ENCODE assay signal across 8 mouse cellular contexts in genomic region chr5:124899945-124900631, GRCm38 (mm10). TPM values are rescaled to one million over a fixed set of nuclear protein-coding genes. Genes with fewer than 3 reads are reported as not detected.
DNase-seq lines count a peak whose midpoint lies in the region; ATAC-seq lines count a peak whose summit lies in the region.

No protein-coding gene starts in this region.

- no peaks in the 10 kb centered on the region for H3K9me3 ChIP-seq in hindbrain, embryonic 12.5 days (replicated peaks)

- DNase-seq in Muller cell, postnatal 12 days (ENCODE audit: inconsistent ontology term), result peak; percentile 89
- peak; percentile 77 for DNase-seq in cerebellum, adult 9-11 months
- DNase-seq in frontal cortex, postnatal 10 days (ENCODE audit: low spot score in 2 of 2), result peak; percentile 77 to 83
- DNase-seq in layer of hippocampus, postnatal 10 days (ENCODE audit: low spot score in 2 of 2), result peak; percentile 92
- DNase-seq in lung, postnatal 10 days, result peak; percentile 94
- DNase-seq in ovary, postnatal 36 days (ENCODE audit: low spot score), result peak; percentile 79
- peak; percentile 91 for DNase-seq in thymus, postnatal 14 days

- WGBS in hindbrain, embryonic 12.5 days, result 32% methylated on average over 20 of the region's 20 CpGs

- H3K36me3 ChIP-seq in hindbrain, embryonic 12.5 days, result no peaks in the 10 kb centered on the region

- peak overlapping the region; percentile 35 for H3K4me2 ChIP-seq in hindbrain, embryonic 12.5 days (replicated peaks)

- H3K4me1 ChIP-seq in hindbrain, embryonic 12.5 days, result peaks cover 10% of the 10 kb centered on the region

- no peak overlapping the region for H3K27ac ChIP-seq in hindbrain, embryonic 12.5 days

- H3K4me3 ChIP-seq in hindbrain, embryonic 12.5 days, result no peak overlapping the region

- no peaks in the 10 kb centered on the region for H3K27me3 ChIP-seq in hindbrain, embryonic 12.5 days

- no peak overlapping the region for H3K9ac ChIP-seq in hindbrain, embryonic 12.5 days

- peak; percentile 52; the same call in 1 of the 2 replicates for ATAC-seq in hindbrain, embryonic 12.5 days (ENCODE audit: low FRiP score)

RNA-seq across cellular contexts. Expression of gene Zfp664, which starts 37.6 kb away (rescaled TPM):
- polyA plus RNA-seq in hindbrain, embryonic 12.5 days (2016; fragmentation: Nextera tagmentation; extraction: Ambion mirVana), result 145 and 152 TPM in 2 replicates
- total RNA-seq in layer of hippocampus, postnatal 10 days (2021), result 10 to 100 TPM; 52.3 to 52.6 TPM

RNA-seq across cellular contexts. Expression of gene Ccdc92, which starts 37.9 kb away (rescaled TPM):
- polyA plus RNA-seq in hindbrain, embryonic 12.5 days (2016; fragmentation: Nextera tagmentation; extraction: Ambion mirVana), result 26.1 and 27.9 TPM in 2 replicates
- total RNA-seq in layer of hippocampus, postnatal 10 days (2021), result 10 to 100 TPM; 40.9 to 45.2 TPM
